Mouse (Mus musculus) midbrain, embryonic 16.5 days (tissue): Measurements from ENCODE around the gene Mall. TPM values are rescaled to one million over a fixed set of nuclear protein-coding genes. Genes with fewer than 3 reads are reported as not detected.

Experiments used
- ATAC-seq: fragments of 200-750 bp; cut with Nextera tagmentation; 2 replicates; pipeline ENCODE4 v1.8.0; 2017; ENCODE audit warnings: moderate TSS enrichment
- H3K27ac ChIP-seq: fragments of 300-500 bp; sonication (generic); 2 replicates; pipeline ENCODE4 v1.5.1; 2014; ENCODE audit warnings: mild to moderate bottlenecking, low read length, mixed read lengths
- H3K27me3 ChIP-seq: fragments of 300-500 bp; sonication (generic); 2 replicates; pipeline ENCODE4 v1.6.1; 2014; ENCODE audit warnings: low read depth, low read length, mixed read lengths; ENCODE audit not compliant: control insufficient read depth, insufficient read depth
- H3K36me3 ChIP-seq: fragments of 300-500 bp; sonication (generic); 2 replicates; pipeline ENCODE4 v1.6.1; 2014; ENCODE audit warnings: mild to moderate bottlenecking, low read length, moderate library complexity, mixed read lengths; ENCODE audit not compliant: control insufficient read depth, insufficient read depth
- H3K4me1 ChIP-seq: fragments of 300-500 bp; sonication (generic); 2 replicates; pipeline ENCODE4 v1.6.1; 2014; ENCODE audit warnings: mild to moderate bottlenecking, low read length, mixed read lengths; ENCODE audit not compliant: control insufficient read depth, insufficient read depth
- H3K4me2 ChIP-seq: fragments of 300-500 bp; sonication (generic); 2 replicates; pipeline ENCODE4 v1.6.1; 2014; ENCODE audit warnings: mild to moderate bottlenecking, low read length, mixed read lengths
- H3K4me3 ChIP-seq: fragments of 300-500 bp; sonication (generic); 2 replicates; pipeline ENCODE4 v1.5.1; 2014; ENCODE audit warnings: low read depth, mild to moderate bottlenecking, low read length, moderate library complexity, mixed read lengths
- H3K9ac ChIP-seq: fragments of 300-500 bp; sonication (generic); 2 replicates; pipeline ENCODE4 v1.6.1; 2014; ENCODE audit warnings: low read depth, low read length, mixed read lengths
- H3K9me3 ChIP-seq: fragments of 300-500 bp; sonication (generic); replicated peaks from 2 replicates; pipeline ENCODE4 v1.6.1; 2014; ENCODE audit warnings: mild to moderate bottlenecking, low read length, mixed read lengths; ENCODE audit not compliant: control insufficient read depth, poor library complexity, severe bottlenecking
- WGBS: fragments of 180-500 bp; shearing (Covaris S2); extraction: QIAGEN DNeasy Blood & Tissue Kit; methylation state at CpG from one replicate; pipeline ENCODE4 v1.1.7; 2014; 5-methylcytosine and 5-hydroxymethylcytosine counted together
- polyA plus RNA-seq: library from polyadenylated mRNA; unstranded; fragments of >200 nt; fragmentation: Nextera tagmentation; extraction: Ambion mirVana; gene quantifications from 2 replicates; pipeline ENCODE4 v1.2.1, GENCODE M21; 2015

Gene Mall
- polyA plus RNA-seq, 1 experiment from 2014 or later = 0.82 TPM

GRCm38 (mm10) chr2:127662708-127663107 lies 67.0 kb downstream of the Mall start:
- H3K36me3 ChIP-seq = no peaks in the 10 kb centered on the region
- no peak overlapping the region for H3K27ac ChIP-seq
- 71% methylated on average over 1 of the region's 2 CpGs for WGBS
- no peaks in the 10 kb centered on the region for H3K4me1 ChIP-seq
- H3K27me3 ChIP-seq = peaks cover 2% of the 10 kb centered on the region
- no peak for ATAC-seq
- no peak overlapping the region for H3K4me2 ChIP-seq
- no peak overlapping the region for H3K9ac ChIP-seq
- H3K4me3 ChIP-seq = no peak overlapping the region
- no peaks in the 10 kb centered on the region for H3K9me3 ChIP-seq

GRCm38 (mm10) chr2:127656086-127656720 lies 73.5 kb downstream of the Mall start, which contains the start of gene Mal:
TSS of gene Mal (minus strand) at chr2:127656695.
- H3K36me3 ChIP-seq = no peaks in the 10 kb centered on the region
- H3K4me1 ChIP-seq = peaks cover 8% of the 10 kb centered on the region
- ATAC-seq = no peak
- no peaks in the 10 kb centered on the region for H3K9me3 ChIP-seq
- peak within 1 kb of the TSS; percentile 93 for H3K4me2 ChIP-seq
- WGBS = under 1% methylated on average over 40 of the region's 43 CpGs
- peak within 1 kb of the TSS; percentile 48 for H3K4me3 ChIP-seq
- H3K27me3 ChIP-seq = peaks cover 42% of the 10 kb centered on the region
- H3K27ac ChIP-seq = no peak within 1 kb of the TSS
- peak within 1 kb of the TSS; percentile 65 for H3K9ac ChIP-seq

GRCm38 (mm10) chr2:127655419-127655818 lies 74.3 kb downstream of the Mall start:
- peaks cover 42% of the 10 kb centered on the region for H3K27me3 ChIP-seq
- peaks cover 8% of the 10 kb centered on the region for H3K4me1 ChIP-seq

GRCm38 (mm10) chr2:127654786-127655185 lies 74.9 kb downstream of the Mall start:
- Histone ChIP-seq H3K36me3 (no peaks in the 10 kb centered on the region), H3K27ac (no peak overlapping the region), H3K4me2 (no peak overlapping the region), H3K9me3 (no peaks in the 10 kb centered on the region), H3K4me3 (no peak overlapping the region), H3K27me3 (peaks cover 42% of the 10 kb centered on the region), H3K9ac (no peak overlapping the region), H3K4me1 (peaks cover 8% of the 10 kb centered on the region)
- 38% methylated on average over 3 of the region's 3 CpGs for whole genome bisulfite sequencing
- ATAC-seq = no peak

More at GRCm38 (mm10) chr2:127655419-127655818, 74.3 kb downstream of the Mall start:
- H3K9ac ChIP-seq = no peak overlapping the region
- 7% methylated on average over 9 of the region's 9 CpGs for WGBS
- H3K4me2 ChIP-seq = peak overlapping the region; percentile 93
- no peak overlapping the region; the same call in 1 of the 2 replicates for H3K4me3 ChIP-seq
- no peaks in the 10 kb centered on the region for H3K36me3 ChIP-seq
- no peaks in the 10 kb centered on the region for H3K9me3 ChIP-seq
- no peak for ATAC-seq
- H3K27ac ChIP-seq = no peak overlapping the region

Other genes starting within 250 kb of the Mall start
- 9.1 and 13.0 TPM in 2 replicates for gene Kcnip3, start 207.8 kb downstream of the Mall start, polyA plus RNA-seq
- gene Prom2, start 188.5 kb downstream of the Mall start, polyA plus RNA-seq = 0.05 and 0.19 TPM in 2 replicates
- gene Zfp661, start 142.8 kb downstream of the Mall start, polyA plus RNA-seq = 6.4 and 7.0 TPM in 2 replicates
- gene Mrps5, start 142.7 kb downstream of the Mall start, polyA plus RNA-seq = 155 and 157 TPM in 2 replicates
- gene Mal, start 73.2 kb downstream of the Mall start, polyA plus RNA-seq = 1.3 and 2.0 TPM in 2 replicates
- gene Nphp1, start 59.0 kb upstream of the Mall start, polyA plus RNA-seq = 17.0 and 18.2 TPM in 2 replicates
- 40.6 and 47.4 TPM in 2 replicates for gene Mtln, start 62.6 kb upstream of the Mall start, polyA plus RNA-seq
- 4.3 and 6.1 TPM in 2 replicates for gene Bub1, start 101.9 kb upstream of the Mall start, polyA plus RNA-seq
- not detected in 2 replicates for gene Acoxl, start 108.9 kb upstream of the Mall start, polyA plus RNA-seq